Mouse (Mus musculus) T-cell, adult 2 months (primary cell): ENCODE measurements around the gene Sgms2.
"Not testable (repeated sequence)": the region's sequence is repeated elsewhere in the genome, so short reads cannot be mapped to it uniquely, and the experiment has no call there.

ENCODE experiments used
- DNase-seq: peaks from one replicate; pipeline ENCODE4 v3.0.0; 2022; ENCODE audit warnings: low spot score

Gene Sgms2

DNA sequence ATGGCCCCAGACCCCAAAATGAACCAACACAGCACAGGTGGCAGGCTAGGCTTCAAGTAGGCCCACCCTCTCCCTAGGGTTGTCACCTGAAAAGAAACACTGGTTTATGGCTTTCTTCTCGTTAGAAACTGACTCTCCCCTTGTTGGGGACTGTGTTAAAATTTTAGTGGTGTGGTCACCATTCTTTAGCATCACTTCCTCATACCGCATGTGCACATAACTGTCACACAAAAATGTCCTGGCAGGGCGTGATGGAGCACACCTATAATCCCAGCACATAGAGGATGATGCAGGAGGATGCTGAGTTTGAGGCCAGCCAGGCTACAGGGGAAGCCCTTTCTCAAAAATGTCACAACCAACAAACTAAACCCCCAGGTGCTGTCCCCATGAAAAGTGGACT lies 133.6 kb downstream of the Sgms2 start:
- DNase-seq, result no peak

- DNase-seq, result no peak
Measured at GRCm38 (mm10) chr3:131356026-131356425, 135.2 kb downstream of the Sgms2 start.

- DNase-seq, result no peak
Measured at GRCm38 (mm10) chr3:131350539-131350938, 140.7 kb downstream of the Sgms2 start.

DNA sequence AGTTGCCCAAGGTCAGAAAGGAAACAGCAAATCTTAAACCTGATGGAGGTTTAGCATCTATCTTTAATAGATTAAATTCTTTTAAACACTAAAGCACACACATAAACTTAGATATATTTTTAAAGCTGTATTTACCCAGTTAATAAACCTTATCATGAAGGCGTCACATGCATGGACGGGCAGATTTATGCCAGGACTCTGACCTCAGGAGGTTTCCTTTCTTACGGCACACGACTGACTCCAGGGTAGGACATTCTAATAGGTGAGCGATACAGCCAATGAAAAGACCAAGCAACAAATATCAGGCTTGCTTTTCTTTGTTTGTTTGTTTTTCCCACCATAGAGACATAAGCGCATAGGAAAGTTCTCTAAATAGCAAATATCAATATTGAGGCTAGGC lies 142.2 kb downstream of the Sgms2 start:
- DNase-seq, result no peak

GRCm38 (mm10) chr3:131348579-131348950 lies 142.6 kb downstream of the Sgms2 start:
- no peak for DNase-seq

- no peak for DNase-seq
Measured at GRCm38 (mm10) chr3:131347831-131348578, 143.2 kb downstream of the Sgms2 start.

DNA sequence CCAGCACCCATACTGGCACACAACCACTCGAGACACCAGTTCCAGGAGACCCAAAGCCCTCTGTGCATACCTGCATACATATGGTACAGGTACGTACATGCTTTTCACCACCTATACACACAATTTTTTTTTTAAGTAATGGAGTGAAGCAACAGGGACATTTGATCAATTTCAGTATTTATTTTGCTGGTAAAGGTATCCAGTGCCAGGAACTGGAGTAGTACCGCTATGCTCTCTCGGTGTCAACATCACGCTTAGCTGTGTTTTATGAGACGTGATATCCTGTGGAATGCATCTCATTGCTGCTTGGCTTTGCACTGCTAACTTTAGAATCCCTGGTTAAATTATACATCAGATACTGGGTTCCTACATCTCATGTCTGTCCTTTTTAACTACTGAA lies 145.3 kb downstream of the Sgms2 start:
- no peak for DNase-seq

DNA sequence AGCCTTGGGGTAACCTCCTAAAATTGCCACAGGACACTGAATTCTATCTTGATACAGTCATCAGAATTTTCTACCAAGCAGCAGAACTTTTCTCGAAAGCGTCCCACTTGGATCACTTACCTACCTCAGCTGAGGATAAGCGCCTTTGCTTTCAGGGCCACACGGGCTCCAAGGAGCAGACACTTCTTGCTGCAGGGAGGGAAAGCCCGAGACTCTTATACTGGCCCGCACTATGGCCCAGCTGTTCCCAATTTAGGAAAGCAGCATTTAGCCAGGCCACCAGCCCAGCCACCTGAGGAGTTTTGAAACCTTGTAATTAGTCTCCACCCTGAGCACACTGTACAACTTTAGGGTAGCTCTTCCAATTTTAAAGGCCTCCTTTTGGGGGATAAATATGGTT lies 147.9 kb downstream of the Sgms2 start:
- DNase-seq, result no peak

DNA sequence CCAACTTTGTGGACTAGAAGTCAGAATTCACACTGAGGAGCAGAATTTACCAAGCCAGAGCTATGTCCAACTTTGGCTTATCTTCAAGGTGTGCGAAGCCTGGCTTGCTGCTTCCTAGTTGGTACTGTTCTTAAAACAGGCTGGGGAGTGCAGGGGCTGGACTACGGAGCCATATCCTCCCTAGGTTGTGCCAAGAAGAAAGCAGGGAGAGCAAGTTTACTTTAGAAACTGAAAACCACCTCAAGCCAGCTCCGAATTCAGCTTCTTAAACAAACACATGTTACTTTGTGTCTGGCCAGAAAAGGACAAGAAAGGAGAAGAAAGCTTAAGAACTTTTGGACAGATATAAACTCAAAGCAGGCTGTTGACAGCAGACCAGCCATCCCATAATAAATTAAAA lies 150.3 kb downstream of the Sgms2 start:
- no peak for DNase-seq

GRCm38 (mm10) chr3:131339280-131339679 lies 151.9 kb downstream of the Sgms2 start:
- DNase-seq, result no peak

GRCm38 (mm10) chr3:131337749-131338148 lies 153.5 kb downstream of the Sgms2 start:
- DNase-seq, result not testable (repeated sequence)

- DNase-seq, result no peak
Measured at GRCm38 (mm10) chr3:131336629-131337028, 154.6 kb downstream of the Sgms2 start.

DNA sequence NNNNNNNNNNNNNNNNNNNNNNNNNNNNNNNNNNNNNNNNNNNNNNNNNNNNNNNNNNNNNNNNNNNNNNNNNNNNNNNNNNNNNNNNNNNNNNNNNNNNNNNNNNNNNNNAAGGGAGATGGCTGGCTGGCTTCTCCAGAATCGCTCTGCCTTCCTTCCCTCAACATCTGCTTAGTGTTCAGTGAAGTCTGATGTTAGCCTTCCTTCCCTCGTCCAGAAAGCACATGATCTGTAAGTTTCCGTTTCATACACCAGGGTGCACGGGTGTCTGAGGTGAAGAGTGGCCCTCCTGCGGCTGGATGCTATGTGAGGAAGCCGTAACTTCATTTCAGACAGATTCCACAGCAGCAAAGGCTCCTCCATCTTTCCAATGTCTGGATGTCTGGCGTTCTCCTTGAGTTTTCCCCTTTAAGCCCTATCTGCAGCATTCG lies 156.1 kb downstream of the Sgms2 start:
- DNase-seq, result peak; percentile 19

DNA sequence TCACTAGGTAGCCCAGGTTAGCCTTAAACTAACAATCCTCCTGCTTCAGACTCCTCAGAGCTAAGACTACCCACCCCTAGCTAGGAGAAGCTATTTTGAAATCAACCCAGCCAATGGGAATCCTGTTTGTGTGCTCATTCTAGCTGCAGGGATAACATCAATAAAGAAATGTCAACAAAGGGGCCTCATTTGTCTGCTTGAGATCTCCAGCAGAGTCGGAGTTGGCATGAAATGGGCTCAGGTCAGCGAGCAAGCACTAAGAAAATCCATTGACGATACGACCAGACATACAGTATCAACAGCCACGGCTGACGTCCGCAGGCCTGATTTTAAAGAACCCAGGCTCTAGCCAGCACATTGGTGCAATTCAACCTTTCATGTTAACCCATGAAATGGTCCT lies 164.0 kb downstream of the Sgms2 start:
- DNase-seq, result no peak

- no peak for DNase-seq
Measured at GRCm38 (mm10) chr3:131326637-131327036, 164.6 kb downstream of the Sgms2 start.

DNA sequence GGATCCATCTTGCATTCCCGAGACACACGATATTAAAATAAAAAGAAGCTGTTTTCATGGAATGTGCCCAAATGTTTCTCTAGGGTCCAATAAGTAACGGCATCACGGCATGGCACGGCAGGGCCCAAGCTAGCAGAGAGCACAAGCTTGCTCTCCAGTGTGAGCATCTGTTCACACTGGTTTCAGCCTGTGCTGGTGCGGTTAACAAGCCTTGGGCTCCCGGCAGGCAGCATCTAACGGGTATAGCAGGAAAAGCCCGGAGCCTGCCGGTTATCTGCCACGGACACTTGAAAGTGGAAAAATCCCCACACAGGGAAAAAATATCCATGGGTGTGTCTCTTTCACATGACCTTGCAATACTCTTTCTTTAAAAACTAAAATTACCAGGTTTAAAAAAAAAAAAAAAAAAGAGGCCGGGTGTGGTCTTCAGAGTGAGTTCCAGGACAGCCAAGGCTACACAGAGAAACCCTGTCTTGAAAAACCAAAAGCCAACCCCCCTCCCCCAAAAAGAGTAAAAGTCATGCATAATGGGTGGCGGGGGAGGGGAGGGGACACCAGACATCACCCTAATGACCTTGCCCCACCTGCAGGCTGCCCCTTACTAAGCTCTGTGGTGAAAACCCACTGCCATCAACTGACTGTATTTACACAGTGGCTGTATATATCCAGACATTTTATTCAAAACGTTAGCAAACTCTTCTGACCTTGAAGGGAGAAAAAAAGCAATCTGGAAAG lies 169.0 kb downstream of the Sgms2 start:
- no peak for DNase-seq

DNA sequence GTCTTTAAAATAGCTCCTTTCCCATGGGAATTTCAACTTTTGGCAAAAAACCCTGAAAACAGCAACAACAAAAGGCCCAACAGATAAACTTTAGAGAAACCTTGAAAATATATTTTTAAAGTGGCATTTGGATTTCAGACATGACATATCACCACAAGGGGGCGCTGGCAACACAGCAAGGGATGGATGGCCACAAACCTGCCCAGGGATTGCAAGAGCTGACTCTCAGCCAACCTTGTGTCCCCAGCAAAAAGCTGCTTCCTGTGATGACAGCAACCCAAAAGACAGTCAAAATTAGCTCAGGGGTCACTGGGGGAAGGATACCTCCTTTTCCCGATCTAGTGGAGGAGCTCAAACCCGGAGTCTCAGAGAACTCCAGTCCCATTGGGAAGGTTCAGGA lies 171.0 kb downstream of the Sgms2 start:
- DNase-seq, result peak; percentile 70

DNA sequence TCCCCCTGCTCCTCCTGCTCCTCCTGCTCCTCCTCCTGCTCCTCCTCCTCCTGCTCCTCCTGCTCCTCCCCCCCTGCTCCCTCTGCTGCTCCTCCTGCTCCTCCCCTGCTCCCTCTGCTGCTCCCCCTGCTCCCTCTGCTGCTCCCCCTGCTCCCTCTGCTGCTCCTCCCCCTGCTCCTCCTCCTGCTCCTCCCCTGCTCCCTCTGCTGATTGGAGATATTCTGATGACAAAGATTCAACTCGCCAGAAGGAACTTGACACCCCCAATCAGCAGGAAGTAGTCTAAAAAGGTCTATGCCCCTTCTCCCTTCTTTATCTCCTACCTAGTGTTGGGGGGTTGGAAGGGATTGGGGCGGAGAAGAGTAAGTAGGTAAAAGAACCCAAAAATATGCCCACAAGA lies 173.0 kb downstream of the Sgms2 start:
- DNase-seq, result no peak

DNA sequence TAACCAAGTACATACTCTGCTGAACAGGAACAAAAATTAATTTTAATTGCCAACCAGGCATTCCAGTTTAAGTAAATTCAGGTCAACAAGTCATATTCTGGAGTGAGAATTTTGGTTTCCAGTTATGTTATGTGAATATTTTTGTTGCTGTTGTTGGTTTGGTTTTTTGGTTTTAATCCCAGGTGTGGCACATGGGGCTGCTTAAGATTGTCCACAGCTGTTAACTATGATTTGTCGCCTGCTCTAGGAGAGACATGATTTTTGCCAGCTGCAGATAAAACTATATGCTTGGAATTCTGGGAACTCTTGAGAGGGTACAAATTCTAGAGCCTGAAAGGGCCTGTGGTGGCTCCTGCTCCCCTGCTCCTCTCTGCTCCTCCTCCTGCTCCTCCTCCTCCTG lies 174.1 kb downstream of the Sgms2 start:
- no peak for DNase-seq

- DNase-seq, result no peak
Measured at GRCm38 (mm10) chr3:131315957-131316510, 175.2 kb downstream of the Sgms2 start.

- no peak for DNase-seq
Measured at GRCm38 (mm10) chr3:131312340-131312739, 178.9 kb downstream of the Sgms2 start.

- no peak for DNase-seq
Measured at GRCm38 (mm10) chr3:131310572-131310971, 180.6 kb downstream of the Sgms2 start.

- no peak for DNase-seq
Measured at GRCm38 (mm10) chr3:131307811-131308210, 183.4 kb downstream of the Sgms2 start.
